Mouse (Mus musculus) midbrain, postnatal 0 days (tissue): Measurements from ENCODE around the gene Rnf111. TPM values are rescaled to one million over a fixed set of nuclear protein-coding genes. Genes with fewer than 3 reads are reported as not detected.

ENCODE experiments used
- ATAC-seq: fragments of 200-750 bp; cut with Nextera tagmentation; 2 replicates; pipeline ENCODE4 v1.8.0; 2017; ENCODE audit warnings: moderate number of reproducible peaks, mild to moderate bottlenecking, moderate TSS enrichment, moderate library complexity; ENCODE audit not compliant: low FRiP score
- DNase-seq: peaks from one replicate; pipeline ENCODE4 v3.0.0-alpha.2; 2015; ENCODE audit warnings: low spot score
- H3K27ac ChIP-seq: fragments of 300-500 bp; sonication (generic); 2 replicates; pipeline ENCODE4 v1.5.1; 2014; ENCODE audit warnings: low read depth, mild to moderate bottlenecking, low read length, mixed read lengths
- H3K27me3 ChIP-seq: fragments of 300-500 bp; sonication (generic); 2 replicates; pipeline ENCODE4 v1.6.1; 2014; ENCODE audit warnings: low read length, control low read depth, mixed read lengths; ENCODE audit not compliant: insufficient read depth
- H3K36me3 ChIP-seq: fragments of 300-500 bp; sonication (generic); 2 replicates; pipeline ENCODE4 v1.6.1; 2014; ENCODE audit warnings: low read length, control low read depth, mixed read lengths; ENCODE audit not compliant: insufficient read depth
- H3K4me1 ChIP-seq: fragments of 300-500 bp; sonication (generic); 2 replicates; pipeline ENCODE4 v1.6.1; 2014; ENCODE audit warnings: mild to moderate bottlenecking, control low read depth, antibody characterized with exemption, low read length, mixed read lengths; ENCODE audit not compliant: insufficient read depth
- H3K4me2 ChIP-seq: fragments of 300-500 bp; sonication (generic); 2 replicates; pipeline ENCODE4 v1.6.1; 2014; ENCODE audit warnings: low read depth, mild to moderate bottlenecking, low read length, mixed read lengths; ENCODE audit not compliant: poor library complexity, severe bottlenecking
- H3K4me3 ChIP-seq: fragments of 300-500 bp; sonication (generic); 2 replicates; pipeline ENCODE4 v1.5.1; 2014; ENCODE audit warnings: low read depth, mild to moderate bottlenecking, low read length, moderate library complexity
- H3K9ac ChIP-seq: fragments of 300-500 bp; sonication (generic); replicated peaks from 2 replicates; pipeline ENCODE4 v1.6.1; 2014; ENCODE audit warnings: mild to moderate bottlenecking, low read length, moderate library complexity, mixed read lengths; ENCODE audit not compliant: poor library complexity, severe bottlenecking
- H3K9me3 ChIP-seq: fragments of 300-500 bp; sonication (generic); 2 replicates; pipeline ENCODE4 v1.6.1; 2016; ENCODE audit warnings: low read length, control low read depth
- CTCF ChIP-seq: IDR thresholded peaks from 2 replicates; pipeline ENCODE4 v1.5.1; 2016; ENCODE audit warnings: antibody characterized with exemption, mild to moderate bottlenecking
- WGBS: fragments of 180-500 bp; shearing (Covaris S2); extraction: QIAGEN DNeasy Blood & Tissue Kit; methylation state at CpG from one replicate; pipeline ENCODE4 v1.1.7; 2014; 5-methylcytosine and 5-hydroxymethylcytosine counted together
- microRNA-seq: library from miRNA; unstranded; fragments of <30 nt; microRNA quantifications from one replicate; pipeline ENCODE4, GENCODE M21; 2016; ENCODE audit warnings: borderline number of aligned reads
- polyA plus RNA-seq: library from polyadenylated mRNA; unstranded; fragments of >200 nt; fragmentation: Nextera tagmentation; extraction: Ambion mirVana; gene quantifications from 2 replicates; pipeline ENCODE4 v1.2.1, GENCODE M21; 2015
- total RNA-seq: library from RNA; depleted of rRNA; stranded (reverse); fragments of >200 nt; gene quantifications from 2 replicates; pipeline ENCODE4 v1.2.3, GENCODE M21; 2014; rRNA removed

The Rnf111 gene
- total and polyA plus RNA-seq, 2 experiments from 2014 or later: 17.1 to 39.6 TPM

- Histone ChIP-seq H3K27ac (0 out of 2 replicates have a peak overlapping the region, but pooled peaks have one; percentile 18), H3K4me2 (no peak overlapping the region), H3K27me3 (no peaks in the 10 kb centered on the region), H3K9ac (no peak overlapping the region), H3K4me1 (no peaks in the 10 kb centered on the region), H3K36me3 (no peaks in the 10 kb centered on the region), H3K9me3 (no peaks in the 10 kb centered on the region), H3K4me3 (no peak overlapping the region)
- 84% methylated on average over 12 of the region's 12 CpGs for WGBS
- ATAC-seq: no peak
- no peak for TF ChIP-seq CTCF
- DNase-seq: peak; percentile 15
These were observed 121.4 kb downstream of the Rnf111 start for GRCm38 (mm10) chr9:70382091-70382490.

GRCm38 (mm10) chr9:70379502-70380467 is 123.7 kb downstream of the Rnf111 start:
- 86% methylated on average over 7 of the region's 7 CpGs for whole genome bisulfite sequencing
- ATAC-seq (no peak), DNase-seq (no peak)
- H3K9me3 ChIP-seq: no peaks in the 10 kb centered on the region
- no peak overlapping the region for H3K4me2 ChIP-seq
- TF ChIP-seq CTCF: no peak
- no peak overlapping the region for H3K27ac ChIP-seq
- no peaks in the 10 kb centered on the region for H3K27me3 ChIP-seq
- no peaks in the 10 kb centered on the region for H3K36me3 ChIP-seq
- no peak overlapping the region for H3K4me3 ChIP-seq
- H3K4me1 ChIP-seq: no peaks in the 10 kb centered on the region
- no peak overlapping the region for H3K9ac ChIP-seq

Small RNA genes within 50 kb of the gene (microRNA-seq; reads per million reads assigned to microRNA genes)
- gene Mir5626: 5.0 reads per million, percentile 11 among the genes with 10 or more reads in this experiment

Other genes with a start within 250 kb of the Rnf111 start
- gene Ccnb2, start 82.2 kb downstream of the Rnf111 start, total RNA-seq: 5.6 and 10.9 TPM in 2 replicates
- 8.6 and 9.9 TPM in 2 replicates for gene Ccnb2, start 82.2 kb downstream of the Rnf111 start, polyA plus RNA-seq
- 26.3 and 34.5 TPM in 2 replicates for gene Sltm, start 39.0 kb upstream of the Rnf111 start, total RNA-seq
- gene Sltm, start 39.0 kb upstream of the Rnf111 start, polyA plus RNA-seq: 36.9 and 47.6 TPM in 2 replicates
- 0.47 and 1.4 TPM in 2 replicates for gene Gm10642, start 152.5 kb upstream of the Rnf111 start, total RNA-seq
- gene Gm10642, start 152.5 kb upstream of the Rnf111 start, polyA plus RNA-seq: 1.3 and 1.4 TPM in 2 replicates
- 44.1 and 51.6 TPM in 2 replicates for gene Mindy2, start 153.4 kb upstream of the Rnf111 start, total RNA-seq
- 17.5 and 19.9 TPM in 2 replicates for gene Mindy2, start 153.4 kb upstream of the Rnf111 start, polyA plus RNA-seq
- 17.2 and 27.5 TPM in 2 replicates for gene Adam10, start 175.3 kb upstream of the Rnf111 start, total RNA-seq
- gene Adam10, start 175.3 kb upstream of the Rnf111 start, polyA plus RNA-seq: 37.3 and 39.6 TPM in 2 replicates